Comparison of ENCODE assay signal across 31 mouse cellular contexts in genomic region chr11:36052091-36052490, GRCm38 (mm10).
"Had no signal": no experiment of that assay in that cellular context is flagged by ENCODE, and none has a peak within 500 bp of the region (broad histone marks: within the 10 kb centered on the region; RNA-seq: fewer than 3 reads in every experiment).

No protein-coding gene starts in this region.

- H3K9ac ChIP-seq: limb, embryonic 12.5 days; limb, embryonic 13.5 days; limb, embryonic 15.5 days; liver, embryonic 12.5 days; liver, embryonic 13.5 days; liver, embryonic 14.5 days; liver, embryonic 15.5 days; liver, postnatal 0 days; lung, embryonic 14.5 days; lung, embryonic 15.5 days; midbrain, embryonic 12.5 days; midbrain, embryonic 13.5 days; midbrain, embryonic 15.5 days had no signal

- H3K4me2 ChIP-seq: limb, embryonic 12.5 days; limb, embryonic 13.5 days; limb, embryonic 15.5 days; liver, embryonic 11.5 days; liver, embryonic 12.5 days; liver, embryonic 13.5 days; liver, embryonic 15.5 days; lung, embryonic 14.5 days; lung, embryonic 15.5 days; midbrain, embryonic 11.5 days; midbrain, embryonic 12.5 days; midbrain, embryonic 13.5 days; midbrain, embryonic 15.5 days had no signal

- H3K4me3 ChIP-seq: limb, embryonic 10.5 days; limb, embryonic 12.5 days; limb, embryonic 13.5 days; limb, embryonic 15.5 days; liver, embryonic 12.5 days; liver, embryonic 13.5 days; liver, embryonic 15.5 days; lung, embryonic 15.5 days; megakaryocyte, embryonic 14.5 days; midbrain, embryonic 10.5 days; midbrain, embryonic 12.5 days; midbrain, embryonic 13.5 days; midbrain, embryonic 15.5 days; myocyte had no signal

- ATAC-seq: liver, embryonic 12.5 days; liver, postnatal 0 days; lung, postnatal 0 days; midbrain, embryonic 13.5 days; midbrain, embryonic 15.5 days; midbrain, embryonic 16.5 days had no signal

- H3K4me1 ChIP-seq: limb, embryonic 12.5 days; limb, embryonic 13.5 days; limb, embryonic 15.5 days; liver, embryonic 12.5 days; liver, embryonic 13.5 days; liver, embryonic 15.5 days; lung, embryonic 15.5 days; megakaryocyte, embryonic 14.5 days had no signal

- H3K27me3 ChIP-seq: limb, embryonic 15.5 days; liver, embryonic 12.5 days; liver, embryonic 13.5 days; liver, embryonic 15.5 days; megakaryocyte, embryonic 14.5 days; midbrain, embryonic 15.5 days had no signal

- DNase-seq: left cerebral cortex, postnatal 4 days; liver; liver, embryonic 13.5 days; liver, postnatal 0 days; lung, adult 18-20 months; lung, adult 2 months; lung, embryonic 14.5 days; lung, postnatal 10 days; lung, postnatal 14 days; lung, postnatal 36 days; lung, postnatal 4 days; midbrain, embryonic 14.5 days had no signal

- H3K36me3 ChIP-seq: limb, embryonic 10.5 days; limb, embryonic 12.5 days; limb, embryonic 13.5 days; limb, embryonic 15.5 days; liver, embryonic 12.5 days; liver, embryonic 13.5 days; liver, embryonic 15.5 days; lung, embryonic 15.5 days had no signal

- H3K27ac ChIP-seq: limb, embryonic 10.5 days; limb, embryonic 12.5 days; limb, embryonic 13.5 days; limb, embryonic 15.5 days; liver, embryonic 12.5 days; liver, embryonic 13.5 days; liver, embryonic 14.5 days; liver, embryonic 15.5 days; lung, embryonic 15.5 days; macrophage; midbrain, embryonic 10.5 days; midbrain, embryonic 12.5 days; midbrain, embryonic 13.5 days; midbrain, embryonic 15.5 days had no signal

- H3K9me3 ChIP-seq: limb, embryonic 10.5 days; limb, embryonic 12.5 days; limb, embryonic 13.5 days; limb, embryonic 15.5 days; liver, embryonic 12.5 days; liver, embryonic 13.5 days; liver, embryonic 15.5 days; lung, embryonic 15.5 days; megakaryocyte, embryonic 14.5 days; midbrain, embryonic 10.5 days; midbrain, embryonic 12.5 days; midbrain, embryonic 13.5 days; midbrain, embryonic 15.5 days had no signal
